Mouse (Mus musculus) regulatory T cell (primary cell): ENCODE results near the gene Lrig1.

ENCODE experiments used
- in situ Hi-C: fragments of 300-600 bp; cut with MboI, MseI; formaldehyde crosslinking; loops from one replicate; pipeline ENCODE4 v1.15.1; 2025; ENCODE audit warnings: high pct_unique_total_duplicates

Lrig1 gene

DNA sequence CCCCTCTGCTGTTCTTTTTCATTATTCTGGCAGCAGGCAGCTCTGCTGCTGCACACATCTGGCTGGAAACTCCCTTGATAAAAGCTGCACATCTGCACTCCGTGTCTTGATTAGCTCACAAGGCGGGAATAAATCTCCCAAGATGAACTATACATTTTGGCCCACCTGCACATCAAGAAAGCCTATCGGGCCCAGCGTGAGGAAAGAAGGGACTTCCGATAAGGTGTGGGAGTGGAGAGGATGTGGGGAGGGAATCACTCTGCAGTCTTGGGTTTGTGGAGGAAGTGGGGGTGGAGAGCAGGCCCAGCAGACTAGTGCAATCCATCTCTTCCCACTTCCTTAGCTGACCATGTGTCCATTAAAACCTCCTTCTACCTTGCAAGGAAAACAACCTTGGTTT, 74.1 kb downstream of the Lrig1 start:
- in situ Hi-C loops, result no loop called here

DNA sequence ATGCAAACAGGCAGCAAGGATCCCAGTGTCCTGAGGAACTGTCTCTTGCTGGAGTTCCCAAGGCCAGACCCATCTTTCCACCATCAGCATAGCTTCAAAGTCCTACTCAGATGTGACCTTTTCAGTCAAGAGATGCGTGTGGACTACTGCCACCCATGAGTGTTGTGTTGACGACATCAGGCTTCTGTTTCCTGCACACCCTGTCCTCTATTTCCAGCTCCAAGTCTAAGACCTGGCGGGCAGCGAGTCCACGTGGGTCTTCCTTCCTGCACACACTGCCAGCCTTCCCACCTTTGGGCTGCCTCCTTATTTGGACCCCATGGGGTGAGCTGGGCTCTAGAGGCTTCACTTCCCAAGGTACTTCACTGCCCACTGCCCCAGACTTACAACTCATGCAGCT, 75.4 kb downstream of the Lrig1 start:
- in situ Hi-C loops, result no loop called here

DNA sequence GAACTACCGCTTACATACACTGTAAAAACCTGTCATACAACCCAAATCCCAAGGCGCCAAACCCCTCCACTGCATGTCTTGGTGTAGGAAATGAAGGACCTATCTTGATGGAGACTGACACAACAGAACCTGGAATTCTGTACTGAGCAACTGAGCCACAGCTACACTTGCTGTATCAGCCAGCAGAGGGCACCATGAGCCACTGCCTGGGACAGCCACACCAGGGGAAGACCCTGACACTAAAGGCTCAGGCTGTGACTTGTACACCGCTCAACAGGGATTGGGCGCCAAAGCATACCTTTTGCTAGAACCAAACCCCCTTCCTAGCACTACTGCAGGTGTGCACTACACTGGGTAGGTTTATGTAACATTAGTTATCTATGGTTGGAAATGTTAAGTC, 77.0 kb downstream of the Lrig1 start:
- in situ Hi-C loops, result no loop called here

DNA sequence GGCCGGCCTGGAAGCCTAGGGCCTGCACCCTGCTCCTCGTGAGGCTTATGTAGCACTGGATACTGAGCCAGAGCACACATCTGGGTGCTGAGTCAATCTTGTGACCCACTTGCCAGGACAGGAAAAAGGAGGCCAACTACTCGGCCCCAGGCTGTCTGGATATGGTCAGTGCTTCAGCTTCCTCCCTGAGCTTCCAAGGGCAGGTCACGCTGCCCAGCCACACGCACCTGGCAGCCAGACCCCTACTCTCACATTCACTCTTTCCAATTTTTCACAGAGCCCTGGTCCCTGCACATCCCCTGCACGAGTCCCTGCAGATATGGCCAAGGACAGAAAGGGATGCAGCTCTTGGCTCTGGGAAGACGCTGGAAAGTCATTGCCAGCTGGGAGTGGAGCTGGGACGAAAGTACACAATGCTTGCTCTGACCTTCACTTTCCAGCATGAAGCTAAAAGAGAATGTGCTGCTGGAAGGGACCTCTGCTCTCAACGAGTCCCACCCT, 79.1 kb downstream of the Lrig1 start:
- in situ Hi-C loops, result no loop called here

DNA sequence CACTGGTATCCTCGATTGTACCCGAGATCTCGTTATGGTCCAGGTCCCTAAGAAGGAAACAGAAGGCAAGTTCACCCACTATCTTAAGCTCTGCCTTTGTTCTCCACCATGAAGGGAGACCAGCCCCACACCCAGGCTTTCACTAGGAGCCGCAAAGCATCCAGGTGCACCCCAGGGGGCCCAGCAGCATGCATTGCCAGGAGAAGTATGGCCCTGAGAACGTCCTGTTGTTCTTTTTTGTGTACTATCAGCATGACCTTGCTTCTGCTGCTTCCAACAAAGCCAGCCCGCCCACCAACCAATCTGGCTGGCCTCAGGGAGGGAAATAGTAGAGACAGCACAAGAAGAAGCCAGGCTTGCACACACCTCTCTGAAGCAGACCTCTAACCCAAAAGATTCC, 79.7 kb downstream of the Lrig1 start:
- in situ Hi-C loops, result no loop called here

DNA sequence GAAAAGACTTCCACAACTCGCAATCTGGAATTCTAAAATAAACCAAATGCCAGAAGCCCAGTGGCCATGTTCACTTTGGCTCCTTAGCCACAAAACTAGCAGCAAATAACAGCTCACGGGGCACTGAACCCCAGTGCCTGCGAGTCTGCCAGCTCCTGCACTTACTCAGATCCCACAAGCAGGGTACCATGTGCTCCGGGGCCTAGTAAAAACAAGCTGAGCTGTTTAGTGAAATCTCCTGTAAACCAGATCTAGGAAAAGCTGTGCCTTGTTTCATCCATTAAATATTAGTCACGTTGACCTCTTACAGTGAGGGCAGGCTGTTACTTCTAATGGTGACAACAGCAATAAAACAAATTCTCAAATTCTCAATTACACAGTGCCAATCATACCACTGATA, 81.3 kb downstream of the Lrig1 start:
- in situ Hi-C loops, result loop anchor here (5.0 kb wide), 1 partner anchor 154 kb away; no protein-coding TSS in a partner anchor

DNA sequence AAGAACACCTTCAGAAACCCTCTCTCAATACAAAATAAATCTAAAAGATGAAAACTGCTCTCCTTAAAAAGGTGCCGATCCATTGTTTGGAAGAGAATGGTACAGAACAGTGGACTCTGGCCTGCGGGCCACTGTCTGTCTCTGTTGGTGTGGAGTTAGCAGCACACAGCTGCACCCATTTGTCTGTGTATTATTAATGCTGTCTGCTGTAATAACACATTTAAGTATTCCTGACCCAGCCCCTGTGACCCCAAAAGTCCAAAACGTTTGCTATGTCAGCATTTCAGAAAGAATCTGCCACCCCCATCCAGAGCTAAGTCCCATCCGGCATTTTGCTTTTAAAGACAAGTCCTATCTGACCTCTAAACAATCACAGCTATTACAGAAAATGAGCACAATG, 84.0 kb downstream of the Lrig1 start:
- in situ Hi-C loops, result loop anchor here (5.0 kb wide), 1 partner anchor 156 kb away; no protein-coding TSS in a partner anchor

DNA sequence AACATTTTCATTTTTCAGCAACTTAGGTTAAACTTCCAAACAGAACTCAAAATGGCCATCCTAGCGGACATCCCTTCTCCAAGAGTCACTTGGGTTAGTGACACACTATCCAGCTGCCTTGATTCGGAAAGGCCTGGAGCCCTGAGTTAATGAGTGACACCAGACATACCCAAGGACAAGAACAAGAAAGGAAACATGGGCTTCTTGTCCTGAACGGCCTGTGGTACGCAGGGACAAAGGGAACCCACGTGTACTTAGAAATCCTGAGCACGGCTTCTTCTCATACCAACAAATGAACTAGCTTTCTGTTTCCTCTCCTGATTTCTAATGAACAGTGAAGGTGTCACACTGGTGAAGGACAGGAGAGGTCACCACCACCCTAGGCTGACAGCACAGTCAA, 85.6 kb downstream of the Lrig1 start:
- in situ Hi-C loops, result loop anchor here (5.0 kb wide), 1 partner anchor 348 kb away; no protein-coding TSS in a partner anchor

DNA sequence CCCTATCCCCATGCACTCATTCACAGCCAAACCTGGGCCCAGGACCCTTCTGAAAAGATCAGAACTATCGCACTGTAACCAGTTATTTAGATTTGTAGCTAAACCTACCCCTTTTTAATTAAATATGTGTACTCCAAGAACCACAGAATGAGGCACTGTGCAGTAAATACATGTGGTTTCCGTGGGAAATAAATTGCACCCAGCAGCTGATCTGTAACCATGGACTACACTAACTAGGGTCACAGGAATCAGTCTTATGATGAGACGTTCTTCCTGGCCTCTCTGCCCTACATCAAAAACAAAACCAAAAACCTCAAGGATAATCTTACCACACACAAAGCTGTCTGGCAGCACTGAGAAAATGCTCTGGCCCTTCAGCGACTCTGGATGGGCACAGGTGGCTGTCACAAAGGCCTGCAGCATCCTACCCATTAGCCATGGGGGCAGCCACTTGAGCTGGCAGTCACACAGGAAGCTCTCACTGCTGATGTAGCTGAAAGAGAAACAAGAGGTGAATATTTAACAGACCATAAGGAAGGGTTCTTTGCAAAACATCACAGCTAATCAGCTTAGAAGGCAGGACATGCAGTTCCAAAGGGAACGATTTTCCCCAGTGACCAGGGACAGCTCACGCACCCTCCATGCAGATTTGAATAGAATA, 86.6 kb downstream of the Lrig1 start:
- in situ Hi-C loops, result loop anchor here (5.0 kb wide), 1 partner anchor 349 kb away; no protein-coding TSS in a partner anchor

DNA sequence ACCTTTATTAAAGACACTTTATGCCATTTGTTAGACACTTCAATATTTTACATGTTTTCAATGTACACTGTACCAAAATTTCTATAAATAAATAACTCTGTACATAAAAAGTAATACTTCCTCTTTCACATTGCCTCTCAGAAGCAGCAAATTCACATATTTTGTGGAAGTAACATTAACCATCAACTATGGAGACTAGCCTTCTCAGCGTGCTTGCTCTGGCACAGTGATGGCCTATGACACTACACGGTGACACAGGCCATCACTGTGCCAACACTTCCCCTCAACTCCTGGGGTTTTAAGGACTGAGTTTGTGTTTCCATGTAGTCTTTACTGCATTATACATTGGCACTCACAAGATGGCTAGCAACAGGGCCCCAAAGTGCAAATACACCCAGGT, 95.4 kb downstream of the Lrig1 start:
- in situ Hi-C loops, result no loop called here

DNA sequence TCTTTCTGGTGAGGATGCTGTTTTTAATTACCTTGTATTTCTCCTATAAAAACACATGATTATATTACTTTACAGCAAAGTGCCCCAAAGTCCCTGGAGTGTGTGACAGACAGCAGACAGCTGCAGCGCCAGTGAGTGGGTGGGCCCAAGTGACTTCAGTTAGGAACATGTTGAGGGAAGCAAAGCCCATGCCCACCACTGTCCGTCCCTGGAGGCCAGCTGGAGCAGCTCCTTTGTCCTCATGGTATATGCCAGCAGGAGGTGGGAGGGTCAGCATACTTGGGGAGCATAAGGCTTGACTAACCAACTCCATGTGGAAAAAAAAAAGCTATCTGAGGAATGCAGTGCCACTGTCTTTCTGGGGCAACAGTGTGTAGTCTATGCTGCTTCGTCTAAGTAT, 95.9 kb downstream of the Lrig1 start:
- in situ Hi-C loops, result no loop called here

DNA sequence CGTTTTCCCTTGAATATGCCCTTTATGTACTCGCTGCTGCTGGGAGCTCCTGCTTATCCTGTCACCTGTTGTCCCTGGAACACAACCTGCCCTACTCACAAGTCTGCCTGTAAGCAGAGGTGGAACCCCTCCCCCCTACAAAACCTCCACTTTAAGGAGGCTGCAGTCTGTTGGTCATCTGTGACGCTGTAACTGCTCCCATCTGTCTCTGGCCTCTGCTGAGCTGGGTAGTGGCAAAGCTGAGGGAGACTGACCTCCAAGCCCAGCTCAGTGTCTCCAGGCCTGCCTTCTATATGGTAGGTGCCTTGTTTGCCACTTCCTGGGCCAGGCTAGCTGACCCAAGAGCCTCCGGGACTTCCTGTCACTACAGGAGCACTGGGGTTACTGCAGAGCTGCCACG, 98.1 kb downstream of the Lrig1 start:
- in situ Hi-C loops, result no loop called here

DNA sequence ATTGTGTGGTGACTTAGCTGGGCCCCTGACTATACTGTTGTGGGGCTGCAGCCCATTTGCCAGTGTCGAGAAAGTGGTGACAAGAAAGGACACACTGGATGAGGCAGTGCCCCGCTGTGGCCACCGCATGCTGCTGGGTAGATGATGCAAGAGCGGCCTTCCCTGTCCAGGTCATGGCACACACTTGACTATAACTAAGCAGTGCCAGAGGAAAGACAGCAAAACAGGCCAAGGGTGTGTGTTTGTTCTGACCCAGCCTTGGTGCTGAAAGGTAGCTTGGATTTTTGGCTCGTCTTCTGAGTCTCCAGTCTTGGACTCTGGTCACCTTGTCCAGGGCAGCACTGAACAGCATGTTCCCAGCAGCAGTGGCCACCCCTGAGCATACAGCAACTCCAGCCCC, 98.9 kb downstream of the Lrig1 start:
- in situ Hi-C loops, result no loop called here

DNA sequence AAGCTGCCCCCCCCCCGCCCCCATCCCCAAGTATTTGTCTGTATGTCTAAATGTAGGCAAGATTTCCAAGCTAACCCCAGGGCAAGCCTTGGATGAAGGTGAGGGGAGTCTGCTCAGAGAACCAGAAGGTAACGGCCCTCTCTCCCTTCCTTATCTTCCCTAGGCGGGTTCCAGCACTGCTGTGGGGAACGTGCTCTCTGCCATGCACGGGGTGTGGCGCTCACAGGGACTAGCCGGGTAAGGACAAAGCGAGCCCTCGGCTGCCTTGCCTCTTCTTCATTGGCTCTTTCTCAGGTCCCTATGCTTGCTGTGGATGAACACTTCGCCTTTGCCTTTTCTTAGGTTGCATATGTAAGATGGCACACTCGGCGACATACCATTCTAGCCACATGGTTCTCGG, 100.9 kb downstream of the Lrig1 start:
- in situ Hi-C loops, result loop anchor here (5.0 kb wide), 1 partner anchor 77 kb away; no protein-coding TSS in a partner anchor

DNA sequence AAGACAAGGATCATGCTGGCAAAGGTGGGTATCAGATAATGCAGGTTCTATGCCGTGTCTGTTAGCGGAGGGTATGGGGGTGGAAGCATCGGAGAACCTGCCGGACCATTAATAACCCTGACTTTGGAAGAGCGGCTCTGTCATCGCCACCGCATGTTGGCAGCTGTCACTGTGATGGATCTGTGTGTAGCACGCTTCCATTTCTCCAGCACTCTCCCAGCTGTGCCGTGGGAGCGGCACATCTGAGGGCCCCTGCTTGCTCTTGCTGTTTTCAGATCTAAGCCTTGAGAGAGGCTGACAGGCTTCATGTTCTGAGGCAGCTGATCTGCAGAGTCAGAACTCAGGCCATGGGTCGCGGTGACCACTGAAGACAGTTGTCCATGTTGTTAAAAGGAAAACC, 101.5 kb downstream of the Lrig1 start:
- in situ Hi-C loops, result loop anchor here (5.0 kb wide), 1 partner anchor 76 kb away; no protein-coding TSS in a partner anchor

DNA sequence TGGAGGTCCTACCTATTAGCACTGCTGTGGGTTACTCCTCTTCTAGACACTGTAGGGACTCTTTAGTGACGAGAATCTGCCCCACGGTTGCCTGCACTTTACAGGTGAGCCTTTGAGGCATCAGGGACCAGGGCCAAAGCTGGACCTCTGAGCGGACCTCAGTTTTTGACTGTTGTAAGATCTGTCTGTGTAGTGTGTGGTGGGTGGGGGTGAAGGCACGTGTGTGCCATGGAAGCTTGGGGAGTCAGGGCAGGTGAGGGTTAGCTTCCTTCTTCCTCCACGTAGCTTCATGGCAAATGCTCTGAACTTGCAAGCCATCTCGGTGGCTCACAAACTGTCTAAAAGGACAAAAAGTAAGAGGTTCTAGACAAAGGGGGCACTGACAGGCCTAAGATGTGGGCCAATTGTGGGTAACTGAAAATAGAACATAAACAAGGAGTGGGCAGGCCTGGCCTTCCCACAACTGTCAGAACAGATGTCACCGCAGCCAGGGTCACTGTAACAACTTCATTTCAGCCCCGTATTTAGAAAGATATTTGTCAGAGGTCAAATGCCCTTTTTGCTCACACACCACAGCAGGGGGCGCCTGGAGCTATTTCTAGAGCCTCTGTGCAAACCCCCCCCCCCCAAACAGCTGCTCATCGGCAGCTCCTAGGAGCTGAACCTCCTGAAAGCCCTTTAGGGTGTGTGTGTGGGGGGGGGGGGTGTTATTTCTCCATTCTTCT, 103.0 kb downstream of the Lrig1 start:
- in situ Hi-C loops, result loop anchor here (5.0 kb wide), 1 partner anchor 75 kb away; no protein-coding TSS in a partner anchor

DNA sequence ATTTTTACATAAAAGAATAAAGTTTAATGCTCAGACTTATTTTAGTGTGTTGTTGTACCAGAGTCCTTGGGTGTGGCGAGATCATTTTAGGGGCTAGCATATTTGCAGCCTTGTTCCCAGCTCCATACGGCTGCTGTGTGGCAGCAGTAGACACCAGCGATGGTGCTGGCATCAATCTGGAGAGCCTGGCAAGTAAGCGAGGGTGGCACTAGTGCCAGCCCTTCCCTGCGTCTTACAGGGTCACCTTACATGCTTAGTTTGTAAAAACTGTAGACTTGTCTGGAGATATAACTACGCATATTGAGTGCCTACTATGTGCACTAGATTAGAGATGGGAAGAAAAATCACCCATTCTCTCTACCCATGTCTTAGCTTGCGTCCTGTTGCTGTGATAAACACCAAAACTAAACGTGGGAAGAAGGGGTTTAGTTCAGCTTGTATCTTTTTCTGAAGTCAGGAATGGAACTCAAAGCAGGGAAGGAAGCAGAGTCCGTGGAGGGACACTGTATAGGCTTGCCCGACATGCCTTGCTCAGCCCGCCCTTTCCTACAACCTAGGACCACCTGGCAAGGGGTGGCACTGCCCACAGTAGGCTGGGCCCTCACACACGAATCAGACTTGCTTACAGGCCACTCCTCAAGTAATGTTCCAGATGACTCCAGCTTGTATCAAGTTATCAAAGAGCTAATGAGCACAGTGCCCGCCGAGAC, 103.8 kb downstream of the Lrig1 start:
- in situ Hi-C loops, result loop anchor here (5.0 kb wide), 1 partner anchor 74 kb away; no protein-coding TSS in a partner anchor

DNA sequence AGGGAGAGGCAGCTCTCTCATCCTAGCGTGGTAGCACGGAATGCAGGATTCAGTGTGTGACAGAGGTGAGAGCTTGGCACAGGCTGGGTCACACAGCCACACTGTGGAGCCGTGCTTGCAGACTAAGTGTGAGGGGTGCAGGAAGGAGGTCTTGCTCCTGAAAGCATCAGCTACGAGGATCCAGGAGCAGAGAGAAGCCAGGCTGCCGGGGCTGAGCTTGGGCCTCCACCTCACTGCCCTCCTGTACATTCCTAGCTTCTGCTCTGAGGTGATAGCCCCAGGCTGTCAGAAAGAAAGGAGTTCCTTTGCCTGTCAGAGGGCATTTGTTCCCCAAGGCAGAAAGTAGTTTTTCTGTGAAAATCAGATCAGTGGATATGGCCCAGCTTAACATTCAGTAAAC, 104.8 kb downstream of the Lrig1 start:
- in situ Hi-C loops, result loop anchor here (5.0 kb wide), 1 partner anchor 73 kb away; no protein-coding TSS in a partner anchor

DNA sequence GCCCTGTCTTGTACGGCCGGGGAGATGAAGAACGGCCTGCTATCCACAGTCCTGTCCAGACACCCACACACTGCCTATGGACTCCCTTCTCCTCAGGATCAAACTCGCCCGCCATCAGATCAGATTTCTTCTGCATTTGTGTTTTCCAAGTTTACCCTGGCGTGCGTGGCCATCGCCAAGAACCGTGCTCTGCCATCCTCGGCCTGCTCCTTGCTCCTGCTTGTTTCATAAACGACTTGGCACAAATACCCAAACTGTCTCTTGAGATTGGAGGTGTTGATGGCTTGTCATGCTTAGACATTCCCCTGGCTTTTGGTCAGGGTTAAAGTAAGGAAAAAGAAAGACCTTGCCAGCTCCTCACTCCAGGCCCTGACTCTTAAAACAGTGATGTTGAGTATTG, 105.2 kb downstream of the Lrig1 start:
- in situ Hi-C loops, result loop anchor here (5.0 kb wide), 1 partner anchor 72 kb away; no protein-coding TSS in a partner anchor

DNA sequence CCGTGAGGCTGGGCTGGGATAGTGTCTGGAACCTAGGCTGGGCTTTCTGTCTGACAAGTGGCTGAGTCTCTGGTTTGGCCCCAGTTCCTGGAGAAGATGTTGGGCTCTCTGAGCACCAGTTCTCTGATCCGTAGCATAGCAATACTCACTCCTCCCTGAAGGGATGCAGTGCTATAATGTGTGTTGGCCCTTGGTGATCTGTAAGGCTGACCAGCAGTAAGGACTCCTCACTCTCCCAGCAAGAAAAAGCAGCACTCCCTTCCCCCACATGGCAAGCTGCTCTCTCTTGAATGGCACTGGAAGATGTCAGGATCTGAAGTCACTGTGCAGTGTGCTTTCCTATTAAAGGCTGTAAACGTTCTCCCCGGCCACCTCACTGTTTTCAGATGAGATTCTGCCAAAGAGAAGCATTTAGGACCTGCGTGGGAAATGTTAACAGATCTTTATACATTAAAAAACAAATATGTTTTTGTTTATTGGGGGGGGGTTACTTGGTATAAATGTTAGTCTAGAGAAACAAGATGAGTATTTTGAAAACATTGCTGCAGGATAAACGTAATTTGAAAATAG, 105.8 kb downstream of the Lrig1 start:
- in situ Hi-C loops, result no loop called here

DNA sequence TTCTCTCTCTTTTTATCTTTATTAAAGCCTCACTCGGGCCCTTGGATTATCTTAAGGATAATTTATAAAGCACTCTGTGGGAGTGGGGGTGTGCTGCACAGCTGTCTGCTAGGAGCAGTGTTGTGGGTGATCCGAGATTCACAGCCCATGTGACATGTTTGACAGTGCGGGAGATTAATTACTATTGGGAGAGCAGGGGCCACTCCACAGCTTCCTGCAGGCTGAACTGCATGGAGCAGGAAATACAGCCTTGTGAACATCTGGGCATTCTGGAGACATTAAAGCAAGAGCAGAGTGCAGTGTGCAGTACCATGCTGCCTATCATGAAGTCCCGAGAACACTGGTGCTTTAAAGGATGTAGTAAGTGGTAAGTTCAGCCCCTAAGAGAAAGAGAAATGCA, 107.2 kb downstream of the Lrig1 start:
- in situ Hi-C loops, result no loop called here

DNA sequence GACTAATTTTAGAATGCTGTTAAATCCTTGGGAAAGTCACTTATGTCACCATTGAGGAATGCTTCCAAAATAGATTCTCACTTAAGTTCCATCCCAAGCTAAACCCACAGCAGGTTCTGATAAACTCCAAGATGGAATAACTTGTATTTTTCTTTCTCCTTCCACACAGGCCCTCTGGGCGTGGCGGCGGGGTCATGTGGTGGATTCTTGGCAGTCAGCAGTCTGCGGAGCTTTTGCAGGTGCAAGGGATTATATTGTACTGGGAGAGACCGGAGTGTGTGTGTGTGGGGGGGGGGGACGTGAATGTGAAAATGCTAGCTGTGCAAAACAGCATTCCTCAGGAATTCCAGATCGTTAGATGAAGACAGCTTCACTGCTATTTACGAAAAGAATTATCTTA, 107.7 kb downstream of the Lrig1 start:
- in situ Hi-C loops, result no loop called here
